Mouse (Mus musculus): ENCODE results near the gene H2-Q6.
"Not testable (repeated sequence)": the region's sequence is repeated elsewhere in the genome, so short reads cannot be mapped to it uniquely, and the experiment has no call there.

GRCm38 (mm10) chr17:35422360-35422759 is 2.3 kb upstream of the H2-Q6 start:
- TF ChIP-seq CTCF, EP300 (IDR thresholded peaks at IDR 0.05; ENCODE audit: low read depth): not testable (repeated sequence)

Data from heart, postnatal 0 days (tissue).